In the genomic region with DNA sequence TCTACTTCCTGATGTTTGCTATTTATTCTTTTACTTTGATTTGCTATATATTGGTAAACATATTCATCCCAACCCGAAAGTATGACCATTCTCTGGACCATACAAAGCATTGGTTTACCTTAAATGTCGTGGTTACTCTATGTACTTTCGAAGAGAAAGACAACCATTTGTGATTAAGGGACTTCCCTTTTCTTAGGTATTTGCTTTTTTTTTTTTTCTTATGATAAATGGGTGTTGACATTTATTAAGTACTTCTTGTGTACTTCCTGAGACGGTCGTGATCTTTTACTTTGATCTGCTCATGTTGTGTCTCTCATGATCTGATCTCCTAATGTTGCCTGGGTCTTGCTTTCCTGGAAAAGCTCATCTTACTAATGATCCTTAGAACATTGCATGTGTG, we compare ENCODE assay signal across 35 mouse cellular contexts. TPM values are rescaled to one million over a fixed set of nuclear protein-coding genes. Genes with fewer than 3 reads are reported as not detected.
"Had no signal": no experiment of that assay in that cellular context is flagged by ENCODE, and none has a peak within 500 bp of the region (broad histone marks: within the 10 kb centered on the region; RNA-seq: fewer than 3 reads in every experiment).

No protein-coding gene starts in this region.

- H3K27ac ChIP-seq: heart, embryonic 13.5 days; heart, embryonic 15.5 days; hindbrain, embryonic 10.5 days; hindbrain, embryonic 12.5 days; hindbrain, embryonic 13.5 days; hindbrain, embryonic 14.5 days; hindbrain, embryonic 15.5 days; hindbrain, postnatal 0 days; intestine, embryonic 15.5 days; kidney, embryonic 15.5 days; kidney, postnatal 0 days; layer of hippocampus, adult 2 months; left cerebral cortex, adult 2 months had no signal

- H3K9ac ChIP-seq: heart, embryonic 12.5 days; heart, embryonic 13.5 days; heart, embryonic 15.5 days; hindbrain, embryonic 12.5 days; hindbrain, embryonic 13.5 days; hindbrain, embryonic 14.5 days; hindbrain, embryonic 15.5 days; intestine, embryonic 15.5 days; kidney, embryonic 15.5 days had no signal

- H3K36me3 ChIP-seq: heart, embryonic 12.5 days; heart, embryonic 13.5 days; heart, embryonic 15.5 days; hindbrain, embryonic 10.5 days; hindbrain, embryonic 12.5 days; hindbrain, embryonic 13.5 days; hindbrain, embryonic 15.5 days; intestine, embryonic 15.5 days; kidney, embryonic 15.5 days had no signal

- H3K4me3 ChIP-seq: heart, embryonic 12.5 days; heart, embryonic 13.5 days; heart, embryonic 15.5 days; hindbrain, embryonic 10.5 days; hindbrain, embryonic 12.5 days; hindbrain, embryonic 13.5 days; hindbrain, embryonic 15.5 days; intestine, embryonic 15.5 days; kidney, embryonic 15.5 days; layer of hippocampus, adult 2 months; left cerebral cortex, adult 2 months had no signal

- DNase-seq: heart, postnatal 10 days; heart, postnatal 14 days; heart, postnatal 36 days; heart, postnatal 4 days; kidney, adult 11 months; kidney, adult 18-20 months; kidney, adult 2 months; kidney, adult 8-10 months; kidney, adult 9 months; kidney, postnatal 10 days; kidney, postnatal 14 days; kidney, postnatal 25 days; kidney, postnatal 36 days; kidney, postnatal 4 days; layer of hippocampus, adult 9-11 months; layer of hippocampus, postnatal 36 days had no signal

- H3K27me3 ChIP-seq: heart, embryonic 12.5 days; heart, embryonic 13.5 days; heart, embryonic 15.5 days; hindbrain, embryonic 12.5 days; hindbrain, embryonic 13.5 days; hindbrain, embryonic 15.5 days; intestine, embryonic 15.5 days; kidney, embryonic 15.5 days had no signal

- ATAC-seq: hindbrain, embryonic 16.5 days; hindbrain, postnatal 0 days; inflammation-experienced regulatory T-cells, adult 6 months; intestine, embryonic 15.5 days; intestine, embryonic 16.5 days; intestine, postnatal 0 days had no signal

- H3K4me1 ChIP-seq: heart, embryonic 12.5 days; heart, embryonic 13.5 days; heart, embryonic 15.5 days; hindbrain, embryonic 10.5 days; hindbrain, embryonic 12.5 days; hindbrain, embryonic 13.5 days; hindbrain, embryonic 15.5 days; intestine, embryonic 15.5 days had no signal

- H3K9me3 ChIP-seq: heart, embryonic 12.5 days; heart, embryonic 13.5 days; heart, embryonic 15.5 days; hindbrain, embryonic 10.5 days; hindbrain, embryonic 12.5 days; hindbrain, embryonic 13.5 days; hindbrain, embryonic 15.5 days; intestine, embryonic 15.5 days; kidney, embryonic 15.5 days had no signal

RNA-seq across cellular contexts. Expression of gene Aqp9, which starts 30.3 kb away (rescaled TPM):
- polyA plus RNA-seq: hindbrain, embryonic 11.5 days; hindbrain, embryonic 12.5 days; inflammation-experienced regulatory T-cells, adult 6 months had no signal
